Mouse (Mus musculus) gastrocnemius, adult 2 months (tissue): ENCODE data around the gene Prps1l1. TPM values are rescaled to one million over a fixed set of nuclear protein-coding genes. Genes with fewer than 3 reads are reported as not detected.

Source experiments
- DNase-seq: peaks from one replicate; pipeline ENCODE4 v3.0.0; 2022
- H3K27ac ChIP-seq: fragments of 200-600 bp; 2 replicates; pipeline ENCODE4 v1.8.1; 2022; ENCODE audit warnings: mild to moderate bottlenecking
- H3K4me3 ChIP-seq: fragments of 200-600 bp; 2 replicates; pipeline ENCODE4 v1.8.1; 2022; ENCODE audit warnings: mild to moderate bottlenecking, moderate library complexity
- CTCF ChIP-seq: fragments of 200-600 bp; IDR thresholded peaks from 2 replicates; pipeline ENCODE4 v1.8.1; 2022; ENCODE audit warnings: antibody characterized with exemption, mild to moderate bottlenecking, moderate library complexity
- intact Hi-C: fragments of 180-260 bp; cut with DNase I; formaldehyde crosslinking; loops from one replicate; pipeline ENCODE4 v1.15.1; 2025
- total RNA-seq, 2 experiments: library from RNA; stranded (reverse); gene quantifications; 2 replicates each; pipeline ENCODE4 v1.2.3; 2021

Prps1l1 gene
- total RNA-seq, 2 experiments from 2014 or later: not detected

GRCm38 (mm10) chr12:35008340-35009137 lies 24.0 kb downstream of the Prps1l1 start:
- DNase-seq: no peak
- intact Hi-C loops: no loop called here
- Histone ChIP-seq H3K27ac (no peak overlapping the region), H3K4me3 (no peak overlapping the region)
- no peak for TF ChIP-seq CTCF

- no peak overlapping the region for H3K27ac ChIP-seq
- no peak for TF ChIP-seq CTCF
- no peak overlapping the region for H3K4me3 ChIP-seq
- no peak for DNase-seq
- intact Hi-C loops: no loop called here
Measured at GRCm38 (mm10) chr12:35011462-35011861, 26.9 kb downstream of the Prps1l1 start.

GRCm38 (mm10) chr12:35013950-35014349 lies 29.4 kb downstream of the Prps1l1 start:
- H3K4me3 ChIP-seq: no peak overlapping the region
- H3K27ac ChIP-seq: no peak overlapping the region
- DNase-seq: no peak
- intact Hi-C loops: no loop called here
- no peak for TF ChIP-seq CTCF

GRCm38 (mm10) chr12:35016056-35016455 lies 31.5 kb downstream of the Prps1l1 start:
- TF ChIP-seq CTCF: peak; percentile 38
- intact Hi-C loops: no loop called here
- DNase-seq: no peak
- no peak overlapping the region for H3K27ac ChIP-seq
- H3K4me3 ChIP-seq: no peak overlapping the region

GRCm38 (mm10) chr12:35016481-35017250 lies 32.1 kb downstream of the Prps1l1 start:
- intact Hi-C loops: no loop called here
- TF ChIP-seq CTCF: no peak
- Histone ChIP-seq H3K27ac (no peak overlapping the region), H3K4me3 (no peak overlapping the region)
- DNase-seq: no peak

- TF ChIP-seq CTCF: no peak
- intact Hi-C loops: no loop called here
- no peak overlapping the region for H3K4me3 ChIP-seq
- no peak overlapping the region for H3K27ac ChIP-seq
- DNase-seq: no peak
Measured at GRCm38 (mm10) chr12:35018679-35019237, 34.2 kb downstream of the Prps1l1 start.

GRCm38 (mm10) chr12:35021285-35021684 lies 36.7 kb downstream of the Prps1l1 start:
- no peak overlapping the region for H3K4me3 ChIP-seq

GRCm38 (mm10) chr12:35022066-35022465 lies 37.5 kb downstream of the Prps1l1 start:
- intact Hi-C loops: no loop called here
- TF ChIP-seq CTCF: no peak
- H3K4me3 ChIP-seq: no peak overlapping the region
- no peak overlapping the region for H3K27ac ChIP-seq
- no peak for DNase-seq

More at GRCm38 (mm10) chr12:35021285-35021684, 36.7 kb downstream of the Prps1l1 start:
- no peak for TF ChIP-seq CTCF
- H3K27ac ChIP-seq: no peak overlapping the region
- no peak for DNase-seq
- intact Hi-C loops: no loop called here

GRCm38 (mm10) chr12:35025916-35026432 lies 41.4 kb downstream of the Prps1l1 start:
- intact Hi-C loops: no loop called here
- no peak for DNase-seq
- TF ChIP-seq CTCF: no peak

GRCm38 (mm10) chr12:35027533-35027932 lies 43.0 kb downstream of the Prps1l1 start:
- Histone ChIP-seq H3K27ac (no peak overlapping the region), H3K4me3 (no peak overlapping the region)
- DNase-seq: no peak
- intact Hi-C loops: no loop called here
- no peak for TF ChIP-seq CTCF

More at GRCm38 (mm10) chr12:35025916-35026432, 41.4 kb downstream of the Prps1l1 start:
- H3K27ac ChIP-seq: no peak overlapping the region
- no peak overlapping the region for H3K4me3 ChIP-seq

Other genes starting within 250 kb of the Prps1l1 start
- 10 to 100 TPM in 1 of 2 experiments, 1 to 10 TPM in 1; 3.4 to 13.2 TPM for gene Hdac9, start 67.7 kb upstream of the Prps1l1 start, total RNA-seq
- 10 to 100 TPM; 41.2 to 56.3 TPM for gene Snx13, start 62.4 kb downstream of the Prps1l1 start, total RNA-seq